Mouse (Mus musculus): ENCODE measurements at regions not wholly inside any gene's neighbourhood (a gene's known extent, or its start where the extent isn't known, plus 50 kb on each side); places are given as distances from the start of the nearest gene placed in this dataset.

GRCm38 (mm10) chr16:95196141-95196540, 61.2 kb upstream of the Kcnj15 start:
- DNase-seq (ENCODE audit: low read depth), result no peak

DNA sequence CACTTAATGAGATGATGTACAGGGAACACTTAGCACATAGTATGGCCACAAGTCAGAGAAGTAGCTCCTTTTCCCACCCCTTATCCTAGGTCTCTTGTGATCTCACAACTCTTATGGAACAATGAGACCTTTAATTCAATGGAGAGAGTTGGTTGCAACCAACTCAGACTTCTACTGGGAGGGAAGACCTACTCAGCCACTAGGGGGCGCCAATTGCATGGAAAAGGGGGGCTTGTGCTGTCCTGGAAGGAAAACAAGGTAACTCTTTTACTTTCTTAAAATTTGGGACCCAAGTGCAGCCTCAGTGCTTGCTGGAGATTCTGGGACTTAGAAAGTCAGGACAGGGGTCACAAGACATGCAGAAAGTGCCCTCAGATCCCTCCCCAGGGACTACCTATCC, 60.7 kb upstream of the Kcnj15 start:
- DNase-seq (ENCODE audit: low read depth), result peak; percentile 42

- DNase-seq (ENCODE audit: low read depth), result no peak
Observed at GRCm38 (mm10) chr16:95198795-95199563, 58.4 kb upstream of the Kcnj15 start.

DNA sequence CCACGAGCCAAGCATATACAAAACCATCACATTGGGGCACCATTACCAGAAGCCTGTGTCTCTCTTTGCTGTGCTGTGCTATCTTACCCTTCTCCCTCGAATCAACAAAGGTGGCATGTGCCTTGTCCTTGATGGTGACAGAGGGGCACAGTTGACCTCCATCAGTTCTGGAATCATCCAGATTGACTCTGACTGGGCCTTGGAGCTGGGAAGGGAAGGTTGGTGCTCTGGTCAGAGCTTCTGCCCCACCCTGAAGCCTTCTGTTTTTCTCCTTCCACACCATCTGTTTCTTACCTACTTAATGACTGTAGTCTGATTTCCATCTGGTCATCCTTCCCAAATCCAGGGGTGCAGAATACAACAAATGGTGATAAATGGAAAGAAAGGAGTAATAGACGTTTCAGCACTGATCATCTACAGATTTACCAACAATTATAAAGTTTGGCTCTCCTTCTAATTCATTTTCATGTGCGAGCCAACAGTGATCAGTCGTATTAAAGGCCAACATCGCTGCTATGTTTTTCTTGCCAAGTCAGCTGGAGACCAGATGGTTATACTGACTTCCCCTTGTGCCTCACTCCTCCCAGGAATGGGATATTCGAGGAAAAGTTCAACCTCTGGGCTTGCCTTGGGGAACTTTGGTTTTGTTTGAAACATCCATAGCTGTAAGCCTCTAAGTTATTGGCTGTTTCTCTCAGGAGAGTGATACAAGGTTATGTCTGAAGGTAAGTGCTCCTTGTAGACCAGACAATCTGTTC, 55.1 kb upstream of the Kcnj15 start:
- DNase-seq (ENCODE audit: low read depth), result no peak

DNA sequence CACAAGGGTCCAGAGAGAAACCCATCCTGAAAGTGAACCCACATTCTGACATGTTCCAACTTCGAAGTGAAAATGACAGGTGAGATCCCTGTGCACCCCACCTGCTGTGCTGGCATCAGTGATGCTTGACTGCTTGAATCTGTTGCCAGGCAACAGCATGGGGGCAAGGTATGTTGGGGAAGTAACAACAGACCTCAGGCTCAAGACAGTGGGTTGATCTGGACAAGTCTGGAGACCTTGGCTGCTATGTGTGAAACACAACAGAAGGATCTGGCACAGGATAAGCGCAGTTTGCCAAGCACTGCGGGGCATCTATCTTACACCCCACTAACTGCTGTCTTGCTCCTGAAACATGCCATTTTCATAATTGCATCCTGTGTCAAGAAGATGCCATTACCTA, 54.3 kb upstream of the Kcnj15 start:
- no peak for DNase-seq (ENCODE audit: low read depth)

DNA sequence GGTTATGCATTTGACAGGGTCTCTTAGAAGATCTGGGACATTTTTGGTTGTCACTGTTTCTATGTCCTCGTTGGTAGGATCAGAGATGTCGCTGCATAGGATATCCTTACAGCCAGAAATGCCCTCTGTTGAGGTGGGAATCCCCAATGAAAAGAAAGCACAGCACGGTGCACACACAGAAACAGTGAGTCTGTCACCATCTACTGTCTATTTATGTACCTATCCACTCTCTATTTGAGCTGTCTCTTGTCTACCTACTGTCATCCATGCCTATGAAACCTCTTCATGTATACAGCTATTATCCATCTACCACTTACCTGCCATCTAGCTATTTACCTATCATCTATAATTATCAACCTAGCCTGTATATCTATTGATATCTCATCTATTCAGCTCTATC, 53.6 kb upstream of the Kcnj15 start:
- no peak for DNase-seq (ENCODE audit: low read depth)

GRCm38 (mm10) chr16:95204507-95204906, 52.9 kb upstream of the Kcnj15 start:
- no peak for DNase-seq (ENCODE audit: low read depth)

GRCm38 (mm10) chr16:95206445-95206844, 50.9 kb upstream of the Kcnj15 start:
- no peak for DNase-seq (ENCODE audit: low read depth)

GRCm38 (mm10) chr16:95207547-95207946, 49.8 kb upstream of the Kcnj15 start:
- DNase-seq (ENCODE audit: low read depth), result no peak

All from c-Kit-positive CD71-negative TER-119-negative erythroid progenitor cells, embryonic 14.5 days (primary cell).